Mouse (Mus musculus) myocyte (in vitro differentiated cells): ENCODE measurements around the gene Slc29a1. TPM values are rescaled to one million over a fixed set of nuclear protein-coding genes. Genes with fewer than 3 reads are reported as not detected.

Experiments
- H3K27me3 ChIP-seq: one replicate; pipeline ENCODE4 v1.6.1; 2011; ENCODE audit not compliant: control insufficient read depth, insufficient read depth, insufficient read length
- H3K36me3 ChIP-seq: one replicate; pipeline ENCODE4 v1.6.1; 2011; ENCODE audit not compliant: control insufficient read depth, insufficient read depth
- H3K4me2 ChIP-seq: one replicate; pipeline ENCODE4 v1.6.1; 2011; ENCODE audit warnings: low read depth, control low read depth
- H3K4me3 ChIP-seq: one replicate; pipeline ENCODE4 v1.5.1; 2011; ENCODE audit warnings: mild to moderate bottlenecking, control low read depth, moderate library complexity
- H3K79me2 ChIP-seq: one replicate; pipeline ENCODE4 v1.6.1; 2011; ENCODE audit not compliant: control insufficient read depth, insufficient read depth
- H3ac ChIP-seq: one replicate; pipeline ENCODE4 v1.6.1; 2011; ENCODE audit not compliant: control insufficient read depth, insufficient read length
- CEBPB ChIP-seq: IDR thresholded peaks from 2 replicates; pipeline ENCODE4 v1.6.1; 2011; ENCODE audit warnings: mild to moderate bottlenecking, moderate library complexity; ENCODE audit not compliant: poor library complexity, insufficient read depth, severe bottlenecking
- E2F4 ChIP-seq: IDR thresholded peaks from one replicate; pipeline ENCODE4 v1.6.1; 2011; ENCODE audit warnings: mild to moderate bottlenecking, control low read depth, moderate library complexity; ENCODE audit not compliant: insufficient read depth
- MAX ChIP-seq: IDR thresholded peaks from one replicate; pipeline ENCODE4 v1.6.1; 2011; ENCODE audit warnings: low read depth, mild to moderate bottlenecking, control low read depth
- MYOD1 ChIP-seq, 3 experiments: IDR thresholded peaks; one replicate each; pipeline ENCODE4 v1.6.1; 2011; ENCODE audit warnings: control low read depth in 2 of 3, low read depth in 2 of 3, mild to moderate bottlenecking in 2 of 3, moderate library complexity in 1 of 3; ENCODE audit not compliant: insufficient read length in 2 of 3, control insufficient read depth in 1 of 3
- MYOG ChIP-seq, 3 experiments: IDR thresholded peaks; one replicate each; pipeline ENCODE4 v1.6.1; 2011; ENCODE audit warnings: control low read depth in 2 of 3, low read depth in 2 of 3, mild to moderate bottlenecking in 2 of 3; ENCODE audit not compliant: insufficient read length in 2 of 3, control insufficient read depth in 1 of 3, insufficient read depth in 1 of 3
- POLR2A ChIP-seq: IDR thresholded peaks from one replicate; pipeline ENCODE4 v1.6.1; 2011; ENCODE audit warnings: low read depth, mild to moderate bottlenecking, control low read depth, moderate library complexity; ENCODE audit not compliant: insufficient read length
- POLR2AphosphoS2 ChIP-seq: IDR thresholded peaks from one replicate; pipeline ENCODE4 v1.6.1; 2011; ENCODE audit warnings: low read depth, control low read depth; ENCODE audit not compliant: insufficient read length
- REST ChIP-seq: IDR thresholded peaks from one replicate; pipeline ENCODE4 v1.6.1; 2011; ENCODE audit warnings: mild to moderate bottlenecking, control low read depth, moderate library complexity; ENCODE audit not compliant: insufficient read depth, insufficient read length
- SRF ChIP-seq: IDR thresholded peaks from one replicate; pipeline ENCODE4 v1.6.1; 2011; ENCODE audit warnings: low read depth; ENCODE audit not compliant: control insufficient read depth, insufficient read length
- TCF12 ChIP-seq: IDR thresholded peaks from one replicate; pipeline ENCODE4 v1.6.1; 2011; ENCODE audit warnings: mild to moderate bottlenecking, control low read depth; ENCODE audit not compliant: poor library complexity, insufficient read depth, severe bottlenecking
- TCF3 ChIP-seq: IDR thresholded peaks from one replicate; pipeline ENCODE4 v1.6.1; 2011; ENCODE audit warnings: low read depth, control low read depth; ENCODE audit not compliant: insufficient read length
- USF1 ChIP-seq: IDR thresholded peaks from one replicate; pipeline ENCODE4 v1.6.1; 2011; ENCODE audit warnings: low read depth, mild to moderate bottlenecking, control low read depth, moderate library complexity
- polyA plus RNA-seq: library from polyadenylated mRNA; unstranded; fragments of >200 nt; fragmentation: generic; extraction: Trizol; gene quantifications from one replicate; pipeline ENCODE4 v1.2.1, GENCODE M21; 2012; ENCODE audit warnings: missing spikeins

The Slc29a1 gene
- polyA plus RNA-seq, 1 experiment = 913 TPM

DNA sequence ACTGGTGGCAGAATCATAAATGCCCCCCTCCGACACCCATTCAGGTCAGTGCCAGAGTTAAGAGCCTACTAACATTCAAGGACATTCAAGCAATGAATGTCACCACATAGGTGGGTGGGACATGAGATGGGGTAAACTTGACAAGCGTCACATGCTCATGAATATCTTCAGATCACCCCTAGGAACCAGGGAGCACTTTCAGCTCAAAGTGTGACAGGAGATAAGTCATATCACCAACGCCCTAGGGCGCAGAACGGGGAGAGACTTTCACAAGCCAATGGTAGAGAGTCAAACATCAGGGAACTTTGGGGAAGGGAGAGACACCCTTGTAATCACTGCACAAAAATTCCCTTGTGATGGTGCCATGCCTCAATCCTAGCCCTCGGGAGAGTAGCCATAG, 17.2 kb downstream of the Slc29a1 start:
- Histone ChIP-seq H3K4me3 (no peak overlapping the region), H3K27me3 (no peaks in the 10 kb centered on the region), H3K79me2 (no peaks in the 10 kb centered on the region), H3ac (no peak overlapping the region), H3K4me2 (no peak overlapping the region), H3K36me3 (peaks cover 24% of the 10 kb centered on the region)
- TF ChIP-seq REST = no peak
- no peak for TF ChIP-seq CEBPB
- no peak for TF ChIP-seq MYOD1 (IDR thresholded peaks at IDR 0.05; ENCODE audit: control insufficient read depth in 1 of 3, insufficient read length in 2 of 3, low read depth in 2 of 3)
- TF ChIP-seq E2F4 = no peak
- TF ChIP-seq MYOG (IDR thresholded peaks at IDR 0.05; ENCODE audit: control insufficient read depth in 1 of 3, insufficient read depth in 1 of 3, insufficient read length in 2 of 3, low read depth in 2 of 3) = no peak
- no peak for TF ChIP-seq POLR2A
- TF ChIP-seq MAX = no peak
- TF ChIP-seq POLR2AphosphoS2 = no peak

DNA sequence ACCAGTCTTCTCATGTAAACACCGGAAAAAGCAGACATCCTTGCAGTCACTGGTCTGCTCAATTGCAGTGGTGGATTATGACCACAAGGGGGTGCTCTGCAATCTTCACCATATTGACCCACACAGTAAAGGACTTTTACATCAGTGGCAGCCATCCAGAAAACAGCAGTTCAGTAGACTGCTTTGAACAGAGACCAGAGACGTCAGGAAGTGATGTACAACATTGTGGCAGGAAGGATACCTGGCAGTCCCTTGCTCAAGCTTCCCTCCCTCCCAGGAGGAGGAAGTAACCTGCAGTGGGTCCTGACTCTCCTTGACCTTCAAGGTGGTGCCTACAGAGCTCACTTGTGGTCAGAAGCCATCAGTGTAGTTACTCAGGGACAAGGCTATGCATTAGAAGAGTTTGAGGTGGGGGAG, 17.8 kb downstream of the Slc29a1 start:
- no peak overlapping the region for H3ac ChIP-seq
- H3K27me3 ChIP-seq = no peaks in the 10 kb centered on the region
- H3K79me2 ChIP-seq = no peaks in the 10 kb centered on the region
- H3K36me3 ChIP-seq = peaks cover 18% of the 10 kb centered on the region
- H3K4me3 ChIP-seq = no peak overlapping the region
- peak overlapping the region; percentile 73 for H3K4me2 ChIP-seq
- TF ChIP-seq POLR2AphosphoS2 (peak; percentile 19), E2F4 (no peak), TCF3 (no peak), SRF (no peak)

DNA sequence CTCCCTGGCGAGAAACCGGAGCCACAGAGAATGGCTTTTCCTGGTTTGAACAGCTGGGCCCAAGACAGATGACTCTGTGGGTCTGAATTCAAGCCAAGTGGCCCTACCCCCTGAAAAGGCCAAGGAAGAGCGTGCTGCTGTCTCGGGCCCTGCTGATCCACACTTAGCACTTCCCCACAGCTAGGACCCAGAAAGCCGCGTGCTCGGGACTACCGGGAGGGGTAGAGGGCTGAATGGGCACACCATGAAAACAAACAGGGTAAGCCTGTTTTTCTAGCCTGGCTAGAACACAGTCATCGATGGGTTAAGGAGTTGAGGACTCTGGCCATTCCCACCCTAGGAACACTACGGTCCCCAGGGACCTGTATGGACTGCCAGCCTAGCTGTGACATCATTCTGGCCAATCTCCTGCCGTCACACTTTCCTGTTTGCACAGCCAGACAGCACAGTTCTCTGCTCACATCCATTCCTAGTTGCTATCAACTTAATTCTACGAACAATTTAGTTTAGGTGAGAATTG, 18.4 kb downstream of the Slc29a1 start:
- no peak overlapping the region for H3ac ChIP-seq
- TF ChIP-seq MYOG (IDR thresholded peaks at IDR 0.05; ENCODE audit: control insufficient read depth in 1 of 3, insufficient read depth in 1 of 3, insufficient read length in 2 of 3, low read depth in 2 of 3) (peak; percentile 45 to 94 (median 82)), REST (no peak), TCF12 (peak; percentile 89), MYOD1 (IDR thresholded peaks at IDR 0.05; ENCODE audit: control insufficient read depth in 1 of 3, insufficient read length in 2 of 3, low read depth in 2 of 3) (peak; percentile 57 to 86 (median 81)), POLR2AphosphoS2 (peak; percentile 28), E2F4 (no peak), TCF3 (peak; percentile 26)
- H3K4me3 ChIP-seq = no peak overlapping the region
- no peaks in the 10 kb centered on the region for H3K27me3 ChIP-seq
- peaks cover 13% of the 10 kb centered on the region for H3K36me3 ChIP-seq
- no peaks in the 10 kb centered on the region for H3K79me2 ChIP-seq
- H3K4me2 ChIP-seq = peak overlapping the region; percentile 73

DNA sequence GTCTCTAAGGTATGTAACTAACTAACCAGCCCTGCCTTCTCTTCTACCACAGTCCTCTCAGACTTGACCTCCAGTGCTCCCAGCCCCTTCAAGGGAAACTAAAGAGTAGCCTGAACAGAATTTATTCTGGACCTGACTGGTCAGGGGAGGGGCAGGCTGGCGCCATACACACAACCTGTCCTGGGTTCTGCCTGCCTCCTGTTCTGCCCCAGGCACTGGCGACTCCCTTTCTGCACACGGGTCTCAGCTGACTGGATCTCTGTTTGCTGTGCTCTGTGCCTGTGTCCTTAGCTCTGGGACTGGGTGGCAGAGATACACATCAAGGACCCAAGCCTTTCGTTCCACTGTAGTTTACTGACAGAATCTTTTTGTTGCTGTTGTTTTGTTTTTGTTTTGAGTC, 19.9 kb downstream of the Slc29a1 start:
- H3K27me3 ChIP-seq = no peaks in the 10 kb centered on the region
- H3K79me2 ChIP-seq = no peaks in the 10 kb centered on the region
- H3ac ChIP-seq = no peak overlapping the region
- TF ChIP-seq TCF3 (no peak), SRF (no peak), MYOG (IDR thresholded peaks at IDR 0.05; ENCODE audit: control insufficient read depth in 1 of 3, insufficient read depth in 1 of 3, insufficient read length in 2 of 3, low read depth in 2 of 3) (no peak), POLR2A (no peak), MAX (no peak), E2F4 (no peak), REST (no peak), MYOD1 (IDR thresholded peaks at IDR 0.05; ENCODE audit: control insufficient read depth in 1 of 3, insufficient read length in 2 of 3, low read depth in 2 of 3) (no peak), TCF12 (no peak), USF1 (no peak), POLR2AphosphoS2 (no peak), CEBPB (no peak)
- no peak overlapping the region for H3K4me3 ChIP-seq
- H3K4me2 ChIP-seq = no peak overlapping the region
- H3K36me3 ChIP-seq = no peaks in the 10 kb centered on the region

DNA sequence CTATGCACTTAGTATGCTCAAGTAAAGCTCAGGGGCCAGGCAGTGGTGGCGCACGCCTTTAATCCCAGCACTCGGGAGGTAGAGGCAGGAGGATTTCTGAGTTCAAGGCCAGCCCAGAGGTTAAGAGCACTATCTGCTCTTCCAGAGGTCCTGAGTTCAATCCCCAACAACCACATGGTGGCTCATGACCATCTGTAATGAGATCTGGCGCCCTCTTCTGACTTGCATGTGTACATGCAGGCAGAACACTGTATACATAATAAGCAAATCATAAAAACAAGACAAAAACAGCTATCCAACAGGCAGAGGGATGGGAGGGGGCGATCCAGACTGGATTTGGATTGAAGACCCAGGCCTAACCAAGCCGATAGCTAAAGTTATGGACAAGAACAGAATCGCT, 20.6 kb downstream of the Slc29a1 start:
- Histone ChIP-seq H3K36me3 (no peaks in the 10 kb centered on the region), H3K4me3 (no peak overlapping the region), H3K79me2 (no peaks in the 10 kb centered on the region), H3K4me2 (no peak overlapping the region), H3K27me3 (no peaks in the 10 kb centered on the region), H3ac (no peak overlapping the region)
- TF ChIP-seq TCF3 (no peak), POLR2A (no peak), MYOG (IDR thresholded peaks at IDR 0.05; ENCODE audit: control insufficient read depth in 1 of 3, insufficient read depth in 1 of 3, insufficient read length in 2 of 3, low read depth in 2 of 3) (no peak), TCF12 (no peak), USF1 (no peak), SRF (no peak), POLR2AphosphoS2 (no peak), MAX (no peak), REST (no peak), CEBPB (no peak), MYOD1 (IDR thresholded peaks at IDR 0.05; ENCODE audit: control insufficient read depth in 1 of 3, insufficient read length in 2 of 3, low read depth in 2 of 3) (no peak), E2F4 (no peak)
